Mouse (Mus musculus): ENCODE results near the gene Ambn.
"Not testable (repeated sequence)": the region's sequence is repeated elsewhere in the genome, so short reads cannot be mapped to it uniquely, and the experiment has no call there.

DNA sequence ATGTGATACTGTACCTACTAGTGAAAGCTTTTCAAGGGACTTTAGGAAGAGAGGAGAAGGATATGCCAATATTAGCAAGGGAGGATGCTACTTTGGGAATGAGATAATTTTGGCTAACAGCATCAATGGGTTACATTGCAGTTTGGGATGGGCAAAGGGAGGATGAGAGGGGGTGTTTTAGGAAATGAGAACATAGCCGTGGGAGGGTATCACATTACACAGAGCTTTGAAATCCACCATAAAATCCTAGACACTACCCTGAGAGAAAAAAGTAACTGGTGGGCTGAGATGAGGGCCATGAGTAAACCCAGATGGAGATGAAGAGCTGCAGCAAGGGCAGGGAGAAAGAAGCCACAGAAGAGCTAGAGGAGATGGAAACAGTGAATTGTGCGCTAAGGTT is 30.9 kb upstream of the Ambn start:
- not testable (repeated sequence) for TF ChIP-seq POLR2A (IDR thresholded peaks at IDR 0.05; ENCODE audit: insufficient read depth, low read depth, low read length); CTCF (IDR thresholded peaks at IDR 0.05); EP300 (IDR thresholded peaks at IDR 0.05; ENCODE audit: insufficient read depth, low read depth, low read length)

All from heart, adult 2 months (tissue).